In the genomic region with DNA sequence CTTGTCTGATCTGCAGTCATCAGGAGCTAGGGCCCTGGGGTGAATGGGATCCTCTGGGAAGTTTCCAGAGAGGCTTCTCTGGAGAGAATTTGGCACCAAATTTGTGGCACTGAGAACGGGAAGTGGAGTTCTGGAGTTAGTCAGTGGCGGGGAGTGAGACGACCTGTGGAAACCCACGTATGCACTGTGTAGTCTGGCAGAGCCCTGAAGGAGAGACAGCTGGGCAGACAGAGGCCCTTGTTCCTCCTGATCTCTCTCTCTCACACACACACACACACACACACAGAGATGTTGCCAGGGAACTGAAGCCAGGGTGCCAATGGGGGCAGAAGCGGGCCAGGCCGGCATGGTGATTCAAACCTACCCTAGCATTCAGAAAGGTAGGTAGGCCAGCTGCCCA, we compare ENCODE assay signal across 8 mouse cellular contexts. TPM values are rescaled to one million over a fixed set of nuclear protein-coding genes. Genes with fewer than 3 reads are reported as not detected.
DNase-seq lines count a peak whose midpoint lies in the region; ATAC-seq and TF ChIP-seq lines count a peak whose summit lies in the region.

No protein-coding gene starts in this region.

- DNase-seq in cerebellum, adult 11-12 months: peak; percentile 57
- no peak for DNase-seq in cerebellum, postnatal 25 days
- no peak for DNase-seq in kidney, postnatal 0 days (ENCODE audit: low spot score)
- no peak for DNase-seq in kidney, postnatal 14 days
- no peak for DNase-seq in intestine, embryonic 14.5 days (ENCODE audit: low spot score)
- no peak for DNase-seq in ovary, postnatal 36 days (ENCODE audit: low spot score)
- no peak for DNase-seq in lung, adult 2 months

- H3K4me2 ChIP-seq in kidney, postnatal 0 days (ENCODE audit: low read length): peak overlapping the region; percentile 76
- H3K4me2 ChIP-seq in intestine, embryonic 14.5 days (ENCODE audit: low read length): peak overlapping the region; percentile 55
- H3K4me2 ChIP-seq in neural tube, embryonic 13.5 days: peak overlapping the region; percentile 88; the same call in 1 of the 2 replicates

- H3K4me3 ChIP-seq in kidney, postnatal 0 days (replicated peaks; ENCODE audit: low read depth, low read length): peak overlapping the region; percentile 95; the same call in 1 of the 2 replicates
- no peak overlapping the region for H3K4me3 ChIP-seq in intestine, embryonic 14.5 days (ENCODE audit: low read depth, low read length)
- H3K4me3 ChIP-seq in neural tube, embryonic 13.5 days: no peak overlapping the region
- H3K4me3 ChIP-seq in lung, adult 2 months (replicated peaks; ENCODE audit: extremely low read depth, low read depth, low read length): no peak overlapping the region

- H3K27ac ChIP-seq in kidney, postnatal 0 days: no peak overlapping the region
- 0 out of 2 replicates have a peak overlapping the region, but pooled peaks have one; percentile 1 for H3K27ac ChIP-seq in intestine, embryonic 14.5 days (ENCODE audit: low read depth)
- H3K27ac ChIP-seq in neural tube, embryonic 13.5 days (replicated peaks): no peak overlapping the region

- ATAC-seq in kidney, postnatal 0 days (replicated peaks; ENCODE audit: low FRiP score, low read depth): no peak
- ATAC-seq in intestine, embryonic 14.5 days (replicated peaks; ENCODE audit: low FRiP score, low TSS enrichment, low read depth): no peak
- ATAC-seq in neural tube, embryonic 13.5 days (ENCODE audit: low read depth): no peak

- no peak for TF ChIP-seq CTCF in kidney, postnatal 0 days (IDR thresholded peaks at IDR 0.05; ENCODE audit: low read depth)
- no peak for TF ChIP-seq CTCF in lung, adult 2 months (IDR thresholded peaks at IDR 0.05; ENCODE audit: insufficient read depth, low read length)

- no peaks in the 10 kb centered on the region for H3K9me3 ChIP-seq in kidney, postnatal 0 days (replicated peaks; ENCODE audit: low read length)
- no peaks in the 10 kb centered on the region for H3K9me3 ChIP-seq in intestine, embryonic 14.5 days (ENCODE audit: control insufficient read depth, low read length)
- no peaks in the 10 kb centered on the region for H3K9me3 ChIP-seq in neural tube, embryonic 13.5 days

- H3K9ac ChIP-seq in kidney, postnatal 0 days (ENCODE audit: low read depth, low read length): no peak overlapping the region
- no peak overlapping the region for H3K9ac ChIP-seq in intestine, embryonic 14.5 days (ENCODE audit: low read length)
- no peak overlapping the region for H3K9ac ChIP-seq in neural tube, embryonic 13.5 days

- no peaks in the 10 kb centered on the region for H3K36me3 ChIP-seq in kidney, postnatal 0 days (ENCODE audit: insufficient read depth, low read length)
- H3K36me3 ChIP-seq in intestine, embryonic 14.5 days (ENCODE audit: control insufficient read depth, insufficient read depth, low read length): no peaks in the 10 kb centered on the region
- H3K36me3 ChIP-seq in neural tube, embryonic 13.5 days: no peaks in the 10 kb centered on the region

- H3K27me3 ChIP-seq in kidney, postnatal 0 days (ENCODE audit: insufficient read depth, low read length): no peaks in the 10 kb centered on the region
- H3K27me3 ChIP-seq in intestine, embryonic 14.5 days (replicated peaks; ENCODE audit: control insufficient read depth, insufficient read depth, low read length): no peaks in the 10 kb centered on the region
- peaks cover 10% of the 10 kb centered on the region; the same call in 1 of the 2 replicates for H3K27me3 ChIP-seq in neural tube, embryonic 13.5 days

- peaks cover 15% of the 10 kb centered on the region for H3K4me1 ChIP-seq in kidney, postnatal 0 days (replicated peaks; ENCODE audit: insufficient read depth, low read length)
- H3K4me1 ChIP-seq in intestine, embryonic 14.5 days (replicated peaks; ENCODE audit: control insufficient read depth, insufficient read depth, low read length): peaks cover 34% of the 10 kb centered on the region
- peaks cover 39% of the 10 kb centered on the region for H3K4me1 ChIP-seq in neural tube, embryonic 13.5 days (replicated peaks)
- no peaks in the 10 kb centered on the region for H3K4me1 ChIP-seq in lung, adult 2 months (ENCODE audit: control insufficient read depth, insufficient read depth, low read length)

- no peak for TF ChIP-seq POLR2A in lung, adult 2 months (IDR thresholded peaks at IDR 0.05; ENCODE audit: borderline replicate concordance, extremely low read depth, low read depth, low read length)

- 42% methylated on average over 6 of the region's 6 CpGs for WGBS in kidney, postnatal 0 days
- 50% methylated on average over 6 of the region's 6 CpGs for WGBS in intestine, embryonic 14.5 days
- 46% methylated on average over 6 of the region's 6 CpGs for WGBS in neural tube, embryonic 13.5 days
- 40% methylated on average over 6 of the region's 6 CpGs for WGBS in lung, adult 2 months

RNA-seq across cellular contexts. Expression of gene Vegfa, which starts 1.0 kb away (rescaled TPM):
- 6.3 TPM in 2 replicates for polyA plus RNA-seq in kidney, postnatal 0 days (2015; fragmentation: Nextera tagmentation; extraction: Ambion mirVana)
- polyA plus RNA-seq in intestine, embryonic 14.5 days (2014; fragmentation: Nextera tagmentation; extraction: Ambion mirVana): 5.2 and 6.5 TPM in 2 replicates
- polyA plus RNA-seq in neural tube, embryonic 13.5 days (2015; fragmentation: Nextera tagmentation; extraction: Ambion mirVana): 2.6 and 3.0 TPM in 2 replicates
- 1,228 and 1,453 TPM in 2 replicates for polyA plus RNA-seq in lung, adult 2 months (2012; rRNA removed)

Comparison
In these comparisons a context has a peak if more than half of its experiments do, and no peak if none do; other contexts are left out.
1. RNA of gene Vegfa, which starts 1.0 kb away (polyA plus RNA-seq): 1,228 to 1,453 TPM in lung, adult 2 months; 6.3 TPM in kidney, postnatal 0 days, 5.2 to 6.5 TPM in intestine, embryonic 14.5 days and 2.6 to 3.0 TPM in neural tube, embryonic 13.5 days; every median in the first group is over 100 times any median in the second.
2. Peak in every context shown above with its lines, with median percentiles within 50 percentile points of each other: H3K4me2 ChIP-seq.